Mouse (Mus musculus) hindbrain, embryonic 11.5 days (tissue): Measurements from ENCODE around the gene Lrba. TPM values are rescaled to one million over a fixed set of nuclear protein-coding genes. Genes with fewer than 3 reads are reported as not detected.
A peak's percentile ranks its signal among the peaks of the same experiment; 100 is the strongest.

Experiments used
- ATAC-seq: fragments of 200-750 bp; cut with Nextera tagmentation; 2 replicates; pipeline ENCODE4 v1.8.0; 2017; ENCODE audit warnings: mild to moderate bottlenecking, moderate TSS enrichment, moderate library complexity; ENCODE audit not compliant: low FRiP score
- DNase-seq: peaks from one replicate; pipeline ENCODE4 v3.0.0-alpha.2; 2015; ENCODE audit warnings: low spot score
- H3K27ac ChIP-seq: fragments of 300-500 bp; sonication (generic); 2 replicates; pipeline ENCODE4 v1.5.1; 2014; ENCODE audit warnings: mild to moderate bottlenecking, low read depth, low read length
- H3K27me3 ChIP-seq: fragments of 300-500 bp; sonication (generic); 2 replicates; pipeline ENCODE4 v1.6.1; 2014; ENCODE audit warnings: mild to moderate bottlenecking, low read length, moderate library complexity, mixed read lengths; ENCODE audit not compliant: control insufficient read depth, insufficient read depth
- H3K36me3 ChIP-seq: fragments of 300-500 bp; sonication (generic); 2 replicates; pipeline ENCODE4 v1.6.1; 2014; ENCODE audit warnings: mild to moderate bottlenecking, low read length, moderate library complexity, mixed read lengths; ENCODE audit not compliant: control insufficient read depth, insufficient read depth
- H3K4me1 ChIP-seq: fragments of 300-500 bp; sonication (generic); replicated peaks from 2 replicates; pipeline ENCODE4 v1.6.1; 2014; ENCODE audit warnings: low read length, mixed read lengths; ENCODE audit not compliant: control insufficient read depth, insufficient read depth
- H3K4me2 ChIP-seq: fragments of 300-500 bp; sonication (generic); replicated peaks from 2 replicates; pipeline ENCODE4 v1.6.1; 2014; ENCODE audit warnings: mild to moderate bottlenecking, low read depth, low read length
- H3K4me3 ChIP-seq: fragments of 300-500 bp; sonication (generic); 2 replicates; pipeline ENCODE4 v1.5.1; 2014; ENCODE audit warnings: low read depth, low read length
- H3K9ac ChIP-seq: fragments of 300-500 bp; sonication (generic); 2 replicates; pipeline ENCODE4 v1.6.1; 2014; ENCODE audit warnings: low read depth, low read length
- H3K9me3 ChIP-seq: fragments of 300-500 bp; sonication (generic); 2 replicates; pipeline ENCODE4 v1.6.1; 2016; ENCODE audit warnings: low read length; ENCODE audit not compliant: control insufficient read depth
- WGBS: fragments of 180-500 bp; shearing (Covaris S2); extraction: QIAGEN DNeasy Blood & Tissue Kit; methylation state at CpG from one replicate; pipeline ENCODE4 v1.1.7; 2014; 5-methylcytosine and 5-hydroxymethylcytosine counted together
- polyA plus RNA-seq: library from polyadenylated mRNA; unstranded; fragments of >200 nt; fragmentation: Nextera tagmentation; extraction: Ambion mirVana; gene quantifications from 2 replicates; pipeline ENCODE4 v1.2.1, GENCODE M21; 2014

Lrba gene
- polyA plus RNA-seq, 1 experiment from 2014 or later: 11.2 TPM

DNA sequence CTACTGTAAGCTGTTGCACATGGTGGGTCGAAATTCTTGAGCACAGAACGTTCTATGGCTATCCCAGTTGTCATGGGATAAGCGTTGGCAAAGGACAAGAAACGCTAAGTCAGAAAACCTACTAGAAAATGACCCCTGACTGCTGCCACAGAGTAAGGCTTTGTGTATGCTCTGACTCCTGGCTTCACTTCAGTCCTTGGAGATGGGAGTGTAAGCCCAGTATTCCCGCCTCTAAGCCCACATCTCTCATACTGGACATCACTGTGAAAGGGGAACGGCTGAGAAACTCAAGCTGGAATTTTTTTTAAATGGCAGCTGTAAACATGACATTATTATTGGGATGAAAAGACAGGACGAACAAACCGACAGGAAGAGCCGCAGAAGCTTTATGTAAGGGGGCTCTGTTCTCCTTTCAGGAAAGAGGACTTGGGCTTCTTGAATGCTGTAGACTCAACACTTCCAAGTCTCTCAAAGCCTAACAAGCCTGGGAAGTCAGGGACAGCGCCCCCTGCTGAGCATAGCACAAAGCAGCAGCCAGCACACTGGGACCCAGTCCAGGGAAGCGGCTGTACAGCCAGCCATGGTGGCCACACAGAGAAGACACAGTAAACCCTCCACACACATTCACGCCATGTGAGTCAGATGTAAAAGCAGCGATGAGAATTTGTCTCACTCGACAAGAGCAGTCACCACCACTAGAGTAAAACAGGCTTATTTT is 583.4 kb downstream of the Lrba start:
- WGBS: 83% methylated on average over 14 of the region's 14 CpGs
- Histone ChIP-seq H3K27ac (no peak overlapping the region), H3K36me3 (no peaks in the 10 kb centered on the region), H3K9me3 (no peaks in the 10 kb centered on the region), H3K27me3 (no peaks in the 10 kb centered on the region), H3K9ac (no peak overlapping the region), H3K4me3 (no peak overlapping the region), H3K4me1 (no peaks in the 10 kb centered on the region), H3K4me2 (no peak overlapping the region)
- ATAC-seq (no peak), DNase-seq (peak; percentile 63)

DNA sequence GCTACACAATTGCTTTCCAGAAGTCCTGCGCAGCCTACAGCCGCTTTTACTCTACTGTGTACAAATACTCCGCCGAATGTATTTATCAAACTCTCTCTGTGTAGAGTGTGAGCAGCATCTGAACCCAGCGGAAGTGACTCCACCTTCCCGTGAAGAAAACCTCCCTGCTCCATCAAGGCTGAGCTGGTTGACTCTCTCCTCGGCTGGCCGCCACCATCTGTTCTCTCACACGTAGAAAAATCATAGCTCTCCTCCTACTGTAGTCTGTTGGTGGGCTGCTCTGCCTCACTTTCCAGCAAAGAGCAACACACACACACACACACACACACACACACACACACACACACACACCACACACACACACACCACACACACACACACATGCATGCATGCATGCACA is 584.7 kb downstream of the Lrba start:
- H3K9ac ChIP-seq: no peak overlapping the region
- 92% methylated on average over 9 of the region's 9 CpGs for WGBS
- H3K4me1 ChIP-seq: no peaks in the 10 kb centered on the region
- DNase-seq (no peak), ATAC-seq (no peak)
- no peaks in the 10 kb centered on the region for H3K9me3 ChIP-seq
- no peaks in the 10 kb centered on the region for H3K36me3 ChIP-seq
- H3K27me3 ChIP-seq: no peaks in the 10 kb centered on the region
- no peak overlapping the region for H3K27ac ChIP-seq
- no peak overlapping the region for H3K4me3 ChIP-seq
- no peak overlapping the region for H3K4me2 ChIP-seq

DNA sequence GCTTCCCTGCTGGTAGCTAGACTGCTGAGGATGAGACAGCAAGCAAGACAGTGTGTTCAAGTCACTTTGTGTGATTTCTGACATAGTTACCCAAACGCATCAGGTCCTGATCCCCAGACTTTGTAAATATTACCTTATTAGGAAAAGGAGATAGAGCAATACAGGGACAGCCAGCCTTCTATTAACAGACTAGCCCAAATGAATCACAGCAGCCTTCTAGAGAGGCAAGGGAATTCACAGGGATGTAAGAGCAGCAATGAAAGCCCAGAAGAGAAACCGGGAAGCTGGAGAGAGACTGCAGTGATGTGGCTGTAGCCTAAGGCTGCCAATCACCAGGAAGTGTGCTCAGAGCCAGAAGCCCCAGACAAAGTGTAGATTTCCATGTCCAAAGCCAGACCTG is 585.2 kb downstream of the Lrba start:
- ATAC-seq (no peak), DNase-seq (no peak)
- WGBS: 72% methylated on average over 2 of the region's 2 CpGs
- Histone ChIP-seq H3K9ac (no peak overlapping the region), H3K9me3 (no peaks in the 10 kb centered on the region), H3K27ac (no peak overlapping the region), H3K4me2 (no peak overlapping the region), H3K4me3 (no peak overlapping the region), H3K36me3 (no peaks in the 10 kb centered on the region), H3K4me1 (no peaks in the 10 kb centered on the region), H3K27me3 (no peaks in the 10 kb centered on the region)

DNA sequence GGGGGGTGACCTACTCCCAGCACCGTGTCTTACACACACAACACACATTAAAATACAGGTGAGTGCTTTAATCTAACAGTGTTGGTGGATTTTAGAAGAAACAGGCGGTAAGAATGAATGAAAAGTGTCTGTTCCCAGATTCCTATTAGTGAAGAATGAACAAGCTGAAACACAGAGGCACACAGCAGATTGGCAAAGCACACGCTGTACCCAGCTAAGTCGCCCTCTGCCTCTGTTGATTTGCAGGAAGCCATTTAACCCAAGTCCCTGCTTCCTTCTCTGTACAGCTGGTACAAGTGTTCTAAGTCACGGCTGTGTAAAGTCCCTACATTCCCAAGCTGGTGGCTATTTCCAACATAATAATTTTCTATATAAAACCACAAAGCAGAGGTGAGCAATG is 586.4 kb downstream of the Lrba start:
- H3K4me1 ChIP-seq: no peaks in the 10 kb centered on the region
- H3K4me2 ChIP-seq: no peak overlapping the region
- no peak overlapping the region for H3K9ac ChIP-seq
- 89% methylated on average over 5 of the region's 5 CpGs for WGBS
- DNase-seq (no peak), ATAC-seq (no peak)
- no peak overlapping the region for H3K27ac ChIP-seq
- H3K27me3 ChIP-seq: no peaks in the 10 kb centered on the region
- H3K36me3 ChIP-seq: no peaks in the 10 kb centered on the region
- H3K9me3 ChIP-seq: no peaks in the 10 kb centered on the region
- H3K4me3 ChIP-seq: no peak overlapping the region

DNA sequence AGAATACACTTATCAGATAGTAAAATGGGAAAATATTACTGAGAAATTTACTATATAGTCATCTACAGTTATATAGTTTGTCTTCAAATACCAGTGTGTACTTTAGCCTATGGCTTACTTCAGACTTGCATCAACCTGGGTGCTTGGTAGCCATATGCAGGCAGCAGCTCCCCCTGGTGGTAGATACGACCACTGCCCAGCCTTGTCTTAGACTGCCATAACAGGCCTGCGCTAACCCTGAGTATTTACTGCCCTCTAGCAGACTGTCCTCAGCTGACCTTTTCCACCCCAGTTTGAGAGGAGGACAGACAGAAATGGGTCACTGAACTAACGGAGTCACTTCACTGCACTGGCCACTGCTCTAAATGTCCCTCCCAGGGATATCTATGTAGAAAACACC is 588.2 kb downstream of the Lrba start:
- Histone ChIP-seq H3K27me3 (no peaks in the 10 kb centered on the region), H3K27ac (no peak overlapping the region), H3K9me3 (no peaks in the 10 kb centered on the region), H3K4me3 (no peak overlapping the region), H3K9ac (no peak overlapping the region), H3K4me2 (no peak overlapping the region), H3K4me1 (no peaks in the 10 kb centered on the region), H3K36me3 (no peaks in the 10 kb centered on the region)
- 18% methylated on average over 3 of the region's 3 CpGs for WGBS
- ATAC-seq (peak; percentile 84), DNase-seq (peak; percentile 86)

DNA sequence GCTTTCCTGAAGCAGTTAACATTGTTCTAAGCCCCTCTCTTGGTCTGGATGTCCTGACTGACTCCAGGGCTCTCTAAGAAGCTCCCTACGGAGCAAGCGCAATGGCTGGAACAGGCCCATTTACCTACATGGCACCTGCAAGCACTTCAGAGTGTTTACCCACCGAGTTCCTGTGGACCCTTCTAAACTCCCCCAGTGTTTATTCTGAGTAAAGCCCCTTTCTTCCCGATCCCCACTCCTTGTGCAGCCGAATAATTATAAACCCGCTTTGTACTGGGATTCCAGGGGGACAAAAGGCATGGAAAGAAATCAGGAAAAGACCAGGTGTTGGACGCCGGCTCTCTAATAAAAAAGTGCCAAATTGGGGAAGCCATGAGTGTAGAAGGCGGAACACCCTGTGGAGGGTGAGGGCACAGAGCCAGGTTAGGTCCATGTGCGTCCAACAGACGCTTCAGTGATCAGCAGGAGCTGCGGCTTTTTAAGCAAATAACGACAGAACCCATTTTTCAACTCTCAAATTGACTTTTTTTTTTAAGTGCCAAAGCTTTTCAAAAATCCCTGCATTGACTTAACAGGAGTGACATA is 593.6 kb downstream of the Lrba start:
- H3K4me2 ChIP-seq: no peak overlapping the region
- no peak overlapping the region for H3K9ac ChIP-seq
- H3K4me3 ChIP-seq: no peak overlapping the region
- no peak for ATAC-seq
- H3K27me3 ChIP-seq: no peaks in the 10 kb centered on the region
- WGBS: 78% methylated on average over 13 of the region's 13 CpGs
- H3K27ac ChIP-seq: no peak overlapping the region
- H3K4me1 ChIP-seq: no peaks in the 10 kb centered on the region
- DNase-seq: no peak
- H3K36me3 ChIP-seq: no peaks in the 10 kb centered on the region
- no peaks in the 10 kb centered on the region for H3K9me3 ChIP-seq

DNA sequence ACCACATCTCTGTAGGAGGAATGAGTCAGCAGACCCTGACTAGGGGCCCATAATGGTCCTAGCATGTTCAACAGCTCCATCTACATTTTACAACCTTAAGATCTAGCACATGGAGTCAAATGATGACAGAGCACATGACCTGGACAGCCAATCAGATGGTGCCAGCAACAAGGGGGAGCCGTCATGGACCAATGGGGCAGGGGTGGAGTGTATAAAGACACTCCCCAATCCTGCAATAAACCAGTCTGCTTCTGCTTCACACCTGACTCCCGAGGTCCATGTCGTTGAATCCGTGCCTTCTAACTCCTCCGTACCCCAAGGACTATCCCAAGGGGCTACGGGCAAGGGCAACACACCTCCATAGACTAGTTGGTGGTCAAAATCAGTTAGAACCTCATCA is 594.9 kb downstream of the Lrba start:
- Histone ChIP-seq H3K4me3 (no peak overlapping the region), H3K4me1 (no peaks in the 10 kb centered on the region), H3K27me3 (no peaks in the 10 kb centered on the region), H3K9ac (no peak overlapping the region), H3K36me3 (no peaks in the 10 kb centered on the region), H3K4me2 (no peak overlapping the region), H3K9me3 (no peaks in the 10 kb centered on the region), H3K27ac (no peak overlapping the region)
- ATAC-seq (no peak), DNase-seq (no peak)
- WGBS: over 99% methylated on average over 6 of the region's 6 CpGs

DNA sequence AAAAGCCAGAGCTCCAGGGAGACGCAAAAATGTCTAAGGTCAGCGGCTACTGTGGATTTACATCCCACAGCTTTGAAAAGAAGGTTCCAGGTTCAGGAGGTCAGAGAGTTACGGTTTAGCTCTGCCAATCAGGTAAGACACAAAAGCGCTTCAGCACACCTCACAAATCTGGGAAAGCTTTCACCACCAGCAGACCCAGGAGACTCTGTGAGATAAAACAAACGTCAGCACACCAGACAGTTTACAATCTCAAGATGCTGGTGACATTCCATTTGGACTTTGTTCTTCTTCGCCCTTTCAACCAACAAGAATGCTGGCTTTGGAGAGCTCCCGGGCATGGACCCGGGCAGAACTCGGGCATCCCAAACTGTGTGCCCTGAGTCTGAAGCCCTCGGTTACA is 595.9 kb downstream of the Lrba start:
- H3K4me3 ChIP-seq: no peak overlapping the region
- no peaks in the 10 kb centered on the region for H3K9me3 ChIP-seq
- ATAC-seq (no peak), DNase-seq (no peak)
- H3K4me2 ChIP-seq: no peak overlapping the region
- no peaks in the 10 kb centered on the region for H3K4me1 ChIP-seq
- WGBS: 57% methylated on average over 10 of the region's 10 CpGs
- H3K36me3 ChIP-seq: no peaks in the 10 kb centered on the region
- H3K27me3 ChIP-seq: no peaks in the 10 kb centered on the region
- no peak overlapping the region for H3K27ac ChIP-seq
- no peak overlapping the region for H3K9ac ChIP-seq

DNA sequence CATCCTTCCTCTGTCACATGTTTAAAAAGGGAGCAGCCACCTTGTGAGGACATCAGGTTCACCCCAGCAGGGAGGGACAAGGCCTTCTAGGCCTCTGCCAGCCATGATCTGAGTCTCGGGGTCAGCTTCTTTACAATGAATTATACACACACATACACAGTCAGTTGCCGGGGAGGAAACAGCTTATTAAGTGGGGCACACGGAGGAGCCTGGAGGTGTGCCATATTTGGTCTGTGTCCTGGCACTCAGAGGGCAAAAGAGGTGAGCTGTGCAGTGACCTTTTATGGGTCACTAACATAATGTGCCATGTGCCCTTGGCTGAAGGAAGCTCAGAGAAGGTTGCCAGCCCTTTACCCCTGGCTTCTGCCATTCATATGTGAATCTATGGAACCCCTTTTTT is 596.9 kb downstream of the Lrba start:
- 69% methylated on average over 3 of the region's 3 CpGs for WGBS
- DNase-seq (no peak), ATAC-seq (no peak)
- Histone ChIP-seq H3K27me3 (no peaks in the 10 kb centered on the region), H3K4me3 (no peak overlapping the region), H3K36me3 (no peaks in the 10 kb centered on the region), H3K27ac (no peak overlapping the region), H3K4me1 (no peaks in the 10 kb centered on the region), H3K9me3 (no peaks in the 10 kb centered on the region), H3K9ac (no peak overlapping the region), H3K4me2 (no peak overlapping the region)
